Comparison of ENCODE assay signal across 9 mouse cellular contexts in the genomic region with DNA sequence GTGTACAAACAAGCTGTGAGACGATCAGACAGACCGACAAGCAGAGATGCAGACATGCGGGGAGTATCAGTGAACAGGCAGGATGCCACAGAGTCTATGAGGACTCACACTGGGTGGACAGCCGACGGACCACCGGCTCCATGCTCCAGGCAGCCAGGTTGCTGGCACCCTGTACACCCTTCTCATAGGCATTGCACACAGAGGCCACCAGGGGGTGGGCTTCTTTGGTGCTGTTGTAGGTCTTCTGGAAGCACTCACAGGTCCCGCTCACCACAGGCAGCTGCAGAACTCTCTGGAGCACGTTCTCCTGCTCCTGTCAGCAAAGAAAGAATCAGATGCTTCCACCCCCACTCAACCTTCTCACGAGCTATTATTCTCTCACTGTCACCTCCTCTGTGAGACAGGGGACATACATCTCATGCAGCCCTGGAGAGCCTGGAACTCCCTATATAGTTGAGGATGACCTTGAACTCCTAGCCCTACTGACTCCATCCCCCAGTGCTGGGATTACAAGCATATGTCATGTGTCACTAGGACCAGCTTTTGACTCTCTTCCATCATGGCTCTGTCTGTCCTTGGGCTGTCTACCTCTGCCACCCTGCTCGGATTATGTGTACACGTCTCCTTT. TPM values are rescaled to one million over a fixed set of nuclear protein-coding genes. Genes with fewer than 3 reads are reported as not detected.
DNase-seq lines count a peak whose midpoint lies in the region; ATAC-seq and TF ChIP-seq lines count a peak whose summit lies in the region.
"Had no signal": no experiment of that assay in that cellular context is flagged by ENCODE, and none has a peak within 500 bp of the region (broad histone marks: within the 10 kb centered on the region; RNA-seq: fewer than 3 reads in every experiment).

No protein-coding gene starts in this region.

- H3K27ac ChIP-seq in heart, postnatal 0 days (ENCODE audit: low read depth), result no peak overlapping the region
- H3K27ac ChIP-seq in neural tube, embryonic 12.5 days, result no peak overlapping the region

- TF ChIP-seq CTCF in heart, postnatal 0 days (IDR thresholded peaks at IDR 0.05; ENCODE audit: low read depth), result peak; percentile 25; the same call in 1 of the 2 replicates

- H3K4me1 ChIP-seq in heart, postnatal 0 days (ENCODE audit: control insufficient read depth, insufficient read depth), result no peaks in the 10 kb centered on the region
- no peaks in the 10 kb centered on the region for H3K4me1 ChIP-seq in neural tube, embryonic 12.5 days

- H3K27me3 ChIP-seq in heart, postnatal 0 days (ENCODE audit: control insufficient read depth, insufficient read depth, low read length), result peaks cover 9% of the 10 kb centered on the region; the same call in 1 of the 2 replicates
- no peaks in the 10 kb centered on the region; the same call in 1 of the 2 replicates for H3K27me3 ChIP-seq in neural tube, embryonic 12.5 days (replicated peaks)

- intact Hi-C loops in heart, postnatal 14 days (cut with DNase I), result loop anchor here (1.0 to 5.0 kb wide), 3 partner anchors 63 to 233 kb away; no protein-coding TSS in a partner anchor

- 52% methylated on average over 11 of the region's 11 CpGs for WGBS in heart, postnatal 0 days
- WGBS in neural tube, embryonic 12.5 days, result 68% methylated on average over 11 of the region's 11 CpGs

- no peak overlapping the region for H3K4me3 ChIP-seq in heart, postnatal 0 days (ENCODE audit: low read depth, low read length)
- H3K4me3 ChIP-seq in neural tube, embryonic 12.5 days, result no peak overlapping the region

- no peak for ATAC-seq in heart, postnatal 0 days (ENCODE audit: insufficient read depth, low read depth)
- ATAC-seq in neural tube, embryonic 12.5 days (ENCODE audit: low FRiP score, low read depth), result 0 out of 2 replicates have a peak, but pooled peaks have one; percentile 26

- no peak overlapping the region for H3K9ac ChIP-seq in heart, postnatal 0 days (replicated peaks; ENCODE audit: low read depth, low read length)
- H3K9ac ChIP-seq in neural tube, embryonic 12.5 days, result no peak overlapping the region

- H3K36me3 ChIP-seq in heart, postnatal 0 days (replicated peaks; ENCODE audit: control insufficient read depth, insufficient read depth, low read length), result no peaks in the 10 kb centered on the region
- 0 out of 2 replicates have a peak, but pooled peaks cover 4% of the 10 kb centered on the region for H3K36me3 ChIP-seq in neural tube, embryonic 12.5 days

- H3K9me3 ChIP-seq in heart, postnatal 0 days (replicated peaks; ENCODE audit: control insufficient read depth, low read length), result no peaks in the 10 kb centered on the region
- H3K9me3 ChIP-seq in neural tube, embryonic 12.5 days, result no peaks in the 10 kb centered on the region

- no peak for TF ChIP-seq EP300 in heart, postnatal 0 days (IDR thresholded peaks at IDR 0.05; ENCODE audit: low read depth)

- H3K4me2 ChIP-seq in heart, postnatal 0 days (ENCODE audit: low read depth, low read length), result no peak overlapping the region
- H3K4me2 ChIP-seq in neural tube, embryonic 12.5 days (replicated peaks), result no peak overlapping the region

- DNase-seq in heart, postnatal 0 days (ENCODE audit: low spot score), result no peak
- no peak for DNase-seq in heart, postnatal 14 days
- DNase-seq in neural tube, embryonic 10.5 days (ENCODE audit: extremely low spot score, low spot score), result no peak
- peak; percentile 36 for DNase-seq in embryo, embryonic 10.5 days (ENCODE audit: low spot score)
- DNase-seq in thymus, postnatal 14 days, result peak; percentile 43
- DNase-seq in right cerebral cortex, adult 18-20 months, result no peak
- no peak for DNase-seq in cerebellum, adult 9-11 months

RNA-seq across cellular contexts. Expression of a gene that starts 2.8 kb away (rescaled TPM):
- total RNA-seq in heart, postnatal 0 days (2014; rRNA removed; ENCODE audit: low replicate concordance), result not detected in 2 replicates
- polyA plus RNA-seq in heart, postnatal 0 days (2015; fragmentation: Nextera tagmentation; extraction: Ambion mirVana), result 0.11 and 0.41 TPM in 2 replicates
- total RNA-seq in heart, postnatal 14 days (2021), result 10 to 100 TPM in 1 of 2 experiments, 1 to 10 TPM in 1; 5.0 to 24.7 TPM
- polyA plus RNA-seq in neural tube, embryonic 12.5 days (2016; fragmentation: Nextera tagmentation; extraction: Ambion mirVana), result not detected in 2 replicates
- total RNA-seq: hematopoietic stem cell, adult 5-6 weeks had no signal

RNA-seq across cellular contexts. Expression of a gene that starts 13.1 kb away (rescaled TPM):
- total RNA-seq in heart, postnatal 0 days (2014; rRNA removed; ENCODE audit: low replicate concordance), result 0.04 and 3.4 TPM in 2 replicates
- polyA plus RNA-seq in heart, postnatal 0 days (2015; fragmentation: Nextera tagmentation; extraction: Ambion mirVana), result 9.4 and 11.6 TPM in 2 replicates
- total RNA-seq in heart, postnatal 14 days (2021), result 10 to 100 TPM; 13.8 to 14.8 TPM
- 9.8 and 11.5 TPM in 2 replicates for polyA plus RNA-seq in neural tube, embryonic 12.5 days (2016; fragmentation: Nextera tagmentation; extraction: Ambion mirVana)

RNA-seq across cellular contexts. Expression of a gene that starts 13.1 kb away (rescaled TPM):
- total RNA-seq in heart, postnatal 0 days (2014; rRNA removed; ENCODE audit: low replicate concordance), result not detected in 2 replicates
- polyA plus RNA-seq in heart, postnatal 0 days (2015; fragmentation: Nextera tagmentation; extraction: Ambion mirVana), result 0.05 TPM in 1 of 2 replicates, not detected in the other
- total RNA-seq in heart, postnatal 14 days (2021), result under 1 TPM; 0.12 to 0.24 TPM
- polyA plus RNA-seq in neural tube, embryonic 12.5 days (2016; fragmentation: Nextera tagmentation; extraction: Ambion mirVana), result 0.17 and 0.38 TPM in 2 replicates
- total RNA-seq: hematopoietic stem cell, adult 5-6 weeks had no signal

RNA-seq across cellular contexts. Expression of a gene that starts 14.3 kb away (rescaled TPM):
- 1.7 and 2.0 TPM in 2 replicates for total RNA-seq in heart, postnatal 0 days (2014; rRNA removed; ENCODE audit: low replicate concordance)
- 0.92 and 0.93 TPM in 2 replicates for polyA plus RNA-seq in heart, postnatal 0 days (2015; fragmentation: Nextera tagmentation; extraction: Ambion mirVana)
- total RNA-seq in heart, postnatal 14 days (2021), result 1 to 10 TPM; 2.2 to 2.5 TPM
- 6.0 and 6.2 TPM in 2 replicates for polyA plus RNA-seq in neural tube, embryonic 12.5 days (2016; fragmentation: Nextera tagmentation; extraction: Ambion mirVana)

Comparison
In these comparisons a context has a peak if more than half of its experiments do, and no peak if none do; other contexts are left out.
1. DNase-seq: peak in embryo, embryonic 10.5 days (single experiment) and thymus, postnatal 14 days (single experiment); none in heart, postnatal 0 days (single experiment), heart, postnatal 14 days (0 of 2), neural tube, embryonic 10.5 days (single experiment), right cerebral cortex, adult 18-20 months (single experiment) and cerebellum, adult 9-11 months (single experiment).